Mouse (Mus musculus) kidney, embryonic 16.5 days (tissue): ENCODE measurements around the gene Rac1. TPM values are rescaled to one million over a fixed set of nuclear protein-coding genes. Genes with fewer than 3 reads are reported as not detected.

Experiments
- ATAC-seq: fragments of 200-750 bp; cut with Nextera tagmentation; 2 replicates; pipeline ENCODE4 v1.8.0; 2017; ENCODE audit warnings: moderate TSS enrichment; ENCODE audit not compliant: low FRiP score, low TSS enrichment
- H3K27ac ChIP-seq: fragments of 300-500 bp; sonication (generic); 2 replicates; pipeline ENCODE4 v1.5.1; 2014; ENCODE audit warnings: low read length
- H3K27me3 ChIP-seq: fragments of 300-500 bp; sonication (generic); 2 replicates; pipeline ENCODE4 v1.6.1; 2014; ENCODE audit warnings: low read length, control low read depth, mixed read lengths; ENCODE audit not compliant: insufficient read depth
- H3K36me3 ChIP-seq: fragments of 300-500 bp; sonication (generic); 2 replicates; pipeline ENCODE4 v1.6.1; 2014; ENCODE audit warnings: low read length, control low read depth, mixed read lengths; ENCODE audit not compliant: insufficient read depth
- H3K4me1 ChIP-seq: fragments of 300-500 bp; sonication (generic); 2 replicates; pipeline ENCODE4 v1.6.1; 2014; ENCODE audit warnings: low read length, control low read depth, mixed read lengths; ENCODE audit not compliant: insufficient read depth
- H3K4me2 ChIP-seq: fragments of 300-500 bp; sonication (generic); replicated peaks from 2 replicates; pipeline ENCODE4 v1.6.1; 2014; ENCODE audit warnings: low read depth, low read length
- H3K4me3 ChIP-seq: fragments of 300-500 bp; sonication (generic); 2 replicates; pipeline ENCODE4 v1.5.1; 2014; ENCODE audit warnings: mild to moderate bottlenecking, low read length
- H3K9ac ChIP-seq: fragments of 300-500 bp; sonication (generic); replicated peaks from 2 replicates; pipeline ENCODE4 v1.6.1; 2014; ENCODE audit warnings: low read length
- H3K9me3 ChIP-seq: fragments of 300-500 bp; sonication (generic); 2 replicates; pipeline ENCODE4 v1.6.1; 2016; ENCODE audit warnings: low read length, control low read depth
- WGBS: fragments of 180-500 bp; shearing (Covaris S2); extraction: QIAGEN DNeasy Blood & Tissue Kit; methylation state at CpG from one replicate; pipeline ENCODE4 v1.1.7; 2014; 5-methylcytosine and 5-hydroxymethylcytosine counted together
- polyA plus RNA-seq: library from polyadenylated mRNA; unstranded; fragments of >200 nt; fragmentation: Nextera tagmentation; extraction: Ambion mirVana; gene quantifications from 2 replicates; pipeline ENCODE4 v1.2.1, GENCODE M21; 2015

Gene Rac1
- polyA plus RNA-seq, 1 experiment from 2014 or later: 435 TPM

- Histone ChIP-seq H3K27ac (no peak overlapping the region), H3K4me2 (no peak overlapping the region), H3K27me3 (no peaks in the 10 kb centered on the region), H3K9ac (no peak overlapping the region), H3K4me1 (peaks cover 10% of the 10 kb centered on the region), H3K9me3 (no peaks in the 10 kb centered on the region), H3K36me3 (no peaks in the 10 kb centered on the region), H3K4me3 (no peak overlapping the region)
- 54% methylated on average over 7 of the region's 7 CpGs for WGBS
- ATAC-seq: no peak
Observed at GRCm38 (mm10) chr5:143530715-143531114, 2.9 kb upstream of the Rac1 start.

GRCm38 (mm10) chr5:143528308-143528683 lies 460 bp upstream of the Rac1 start:
- WGBS: 12% methylated on average over 7 of the region's 7 CpGs
- ATAC-seq: peak; percentile 36; the same call in 1 of the 2 replicates
- no peaks in the 10 kb centered on the region for H3K27me3 ChIP-seq
- peak overlapping the region; percentile 100 for H3K9ac ChIP-seq
- H3K4me3 ChIP-seq: peak overlapping the region; percentile 94
- H3K27ac ChIP-seq: peak overlapping the region; percentile 100
- no peaks in the 10 kb centered on the region for H3K9me3 ChIP-seq
- peaks cover 33% of the 10 kb centered on the region for H3K4me1 ChIP-seq
- H3K4me2 ChIP-seq: peak overlapping the region; percentile 87
- 0 out of 2 replicates have a peak, but pooled peaks cover 4% of the 10 kb centered on the region for H3K36me3 ChIP-seq

DNA sequence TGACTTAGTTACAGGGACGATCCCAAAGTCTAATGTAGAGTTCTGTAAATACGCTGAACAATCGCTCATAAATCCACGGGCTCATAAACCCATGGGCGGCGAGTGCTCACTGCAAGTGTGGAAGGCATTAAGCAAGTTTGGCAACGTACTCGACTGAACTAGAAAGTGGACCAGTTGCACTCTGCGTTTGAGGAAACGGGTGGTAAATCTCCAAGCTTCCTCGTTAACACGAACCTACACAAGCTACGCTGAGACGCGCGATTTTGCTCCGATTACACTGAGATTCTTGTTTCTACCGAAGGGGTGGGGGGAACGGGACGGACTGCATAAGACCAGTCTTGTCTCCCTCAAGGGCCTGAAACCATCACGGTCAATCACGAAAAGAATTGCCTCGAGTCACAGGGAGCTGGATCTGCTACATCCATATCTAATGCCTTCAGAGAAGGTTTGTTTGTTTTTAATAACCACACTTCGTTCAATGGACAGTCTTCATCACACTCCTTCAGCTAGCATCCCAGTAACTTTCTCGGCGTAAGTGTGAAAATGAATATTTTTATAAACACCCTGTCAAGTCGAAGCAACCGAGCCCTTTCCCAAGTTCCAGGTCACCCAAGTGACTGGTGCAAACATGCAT lies 1.0 kb downstream of the Rac1 start:
- no peak for ATAC-seq
- WGBS: under 1% methylated on average over 28 of the region's 28 CpGs
- H3K36me3 ChIP-seq: 0 out of 2 replicates have a peak, but pooled peaks cover 4% of the 10 kb centered on the region
- peak overlapping the region; percentile 100 for H3K27ac ChIP-seq
- no peaks in the 10 kb centered on the region for H3K9me3 ChIP-seq
- no peaks in the 10 kb centered on the region for H3K27me3 ChIP-seq
- peak overlapping the region; percentile 87 for H3K4me2 ChIP-seq
- H3K9ac ChIP-seq: peak overlapping the region; percentile 100
- peak overlapping the region; percentile 94 for H3K4me3 ChIP-seq
- H3K4me1 ChIP-seq: peaks cover 37% of the 10 kb centered on the region

DNA sequence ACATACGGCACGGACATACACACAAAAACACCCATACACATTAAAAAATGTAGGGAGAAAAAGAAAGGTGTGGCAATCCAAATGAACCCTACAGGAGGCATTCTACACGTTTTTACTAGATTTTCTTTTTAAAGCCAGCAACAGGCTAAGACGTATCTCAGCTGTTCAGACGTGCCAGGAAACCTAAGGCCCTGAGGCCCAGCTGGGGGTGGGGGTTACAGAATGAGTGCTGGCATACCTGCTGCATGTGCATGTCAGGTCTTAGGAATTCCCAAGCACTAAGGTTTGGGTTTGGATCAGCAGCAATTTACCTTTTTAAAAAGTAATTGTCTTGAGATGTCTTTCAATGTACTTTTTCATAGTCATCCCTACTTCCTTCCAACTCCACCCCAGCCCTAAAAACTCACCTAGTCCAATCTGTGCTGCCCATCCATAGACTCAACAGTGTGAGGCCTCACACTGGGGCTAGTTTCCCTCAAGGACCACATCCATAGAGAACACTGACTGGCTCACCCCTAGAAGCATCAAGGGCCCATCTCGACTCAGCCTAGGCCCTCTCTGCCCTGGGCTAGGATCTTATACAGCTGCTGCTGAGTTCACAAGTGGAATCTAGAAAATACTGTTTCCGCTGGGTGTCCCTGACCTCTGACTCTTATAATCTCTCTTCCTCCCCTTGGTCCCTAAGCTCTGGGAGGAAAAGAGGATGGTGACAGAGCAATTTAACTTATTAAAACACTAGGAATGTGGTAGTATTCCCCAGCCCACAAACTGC lies 2.2 kb downstream of the Rac1 start:
- 23% methylated on average over 7 of the region's 7 CpGs for WGBS

GRCm38 (mm10) chr5:143522882-143523281 lies 5.0 kb downstream of the Rac1 start:
- 92% methylated on average over 3 of the region's 3 CpGs for WGBS

More for the DNA sequence above, 2.2 kb downstream of the Rac1 start:
- Histone ChIP-seq H3K9me3 (no peaks in the 10 kb centered on the region), H3K4me3 (peak overlapping the region; percentile 94), H3K4me2 (peak overlapping the region; percentile 87), H3K27ac (peak overlapping the region; percentile 100; the same call in 1 of the 2 replicates), H3K9ac (peak overlapping the region; percentile 100), H3K27me3 (no peaks in the 10 kb centered on the region), H3K4me1 (peaks cover 41% of the 10 kb centered on the region), H3K36me3 (0 out of 2 replicates have a peak, but pooled peaks cover 4% of the 10 kb centered on the region)
- ATAC-seq: no peak

DNA sequence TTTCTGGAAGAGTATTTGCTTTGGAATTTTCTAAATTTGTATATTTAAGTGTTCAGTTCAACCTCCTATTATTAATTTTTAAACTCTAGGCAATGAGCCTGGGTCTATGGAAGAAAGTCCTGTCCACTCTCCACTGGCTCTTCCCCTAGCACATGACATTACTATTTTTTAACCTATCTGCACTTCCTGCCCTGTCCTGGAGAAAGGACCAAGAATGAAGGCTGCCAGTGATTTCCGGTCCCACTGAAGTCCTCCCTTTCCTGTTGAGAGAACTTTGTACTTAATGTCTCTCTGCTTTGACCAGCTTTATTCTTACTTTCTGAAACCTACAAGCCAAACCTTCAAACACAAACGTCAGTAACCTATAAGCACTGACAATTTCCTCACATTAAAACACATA lies 7.4 kb downstream of the Rac1 start:
- no peaks in the 10 kb centered on the region for H3K27me3 ChIP-seq
- H3K36me3 ChIP-seq: peaks cover 16% of the 10 kb centered on the region
- H3K4me3 ChIP-seq: no peak overlapping the region
- WGBS: 62% methylated on average over 2 of the region's 2 CpGs
- H3K4me1 ChIP-seq: peaks cover 52% of the 10 kb centered on the region
- H3K4me2 ChIP-seq: peak overlapping the region; percentile 7; the same call in 1 of the 2 replicates
- no peaks in the 10 kb centered on the region for H3K9me3 ChIP-seq
- 0 out of 2 replicates have a peak, but pooled peaks have one; percentile 60 for ATAC-seq
- 0 out of 2 replicates have a peak overlapping the region, but pooled peaks have one; percentile 0 for H3K9ac ChIP-seq
- peak overlapping the region; percentile 23 for H3K27ac ChIP-seq

More at GRCm38 (mm10) chr5:143522882-143523281, 5.0 kb downstream of the Rac1 start:
- Histone ChIP-seq H3K4me2 (no peak overlapping the region), H3K27ac (no peak overlapping the region), H3K9ac (no peak overlapping the region), H3K4me1 (peaks cover 57% of the 10 kb centered on the region), H3K4me3 (no peak overlapping the region), H3K36me3 (0 out of 2 replicates have a peak, but pooled peaks cover 4% of the 10 kb centered on the region), H3K27me3 (no peaks in the 10 kb centered on the region), H3K9me3 (no peaks in the 10 kb centered on the region)
- no peak for ATAC-seq

DNA sequence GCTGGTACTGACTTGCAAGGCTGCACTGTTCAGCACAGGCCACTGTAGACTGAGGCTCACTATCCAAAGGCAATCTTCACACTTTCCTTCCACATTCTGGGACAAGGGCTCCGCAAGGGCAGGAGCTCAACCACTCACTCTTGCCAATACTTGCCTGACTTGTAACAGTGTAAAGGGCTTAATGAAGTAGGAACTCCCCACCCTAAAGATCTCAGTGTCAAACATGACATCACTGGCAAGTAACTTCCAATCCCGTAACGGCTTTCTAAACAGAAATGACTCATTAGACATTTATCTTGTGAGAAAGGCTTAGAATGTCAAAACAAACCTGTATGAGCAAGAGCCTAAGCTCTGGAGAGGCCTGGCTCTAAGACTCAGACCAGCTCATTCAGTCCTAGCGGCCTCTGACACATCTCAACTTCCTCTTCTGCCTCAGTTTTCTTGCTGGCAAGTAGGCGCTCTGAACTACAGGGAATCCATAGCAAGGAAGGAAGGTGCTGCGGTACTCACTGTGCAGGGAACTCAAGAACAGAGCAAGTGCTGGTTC lies 9.7 kb downstream of the Rac1 start:
- no peak overlapping the region for H3K9ac ChIP-seq
- H3K36me3 ChIP-seq: peaks cover 34% of the 10 kb centered on the region
- H3K27me3 ChIP-seq: no peaks in the 10 kb centered on the region
- 73% methylated on average over 6 of the region's 6 CpGs for WGBS
- peaks cover 30% of the 10 kb centered on the region for H3K4me1 ChIP-seq
- H3K4me2 ChIP-seq: no peak overlapping the region
- peak overlapping the region; percentile 12; the same call in 1 of the 2 replicates for H3K27ac ChIP-seq
- H3K4me3 ChIP-seq: no peak overlapping the region
- no peaks in the 10 kb centered on the region for H3K9me3 ChIP-seq
- no peak for ATAC-seq

- Histone ChIP-seq H3K27ac (no peak overlapping the region), H3K9me3 (no peaks in the 10 kb centered on the region), H3K4me3 (no peak overlapping the region), H3K4me1 (peaks cover 28% of the 10 kb centered on the region), H3K27me3 (no peaks in the 10 kb centered on the region), H3K36me3 (peaks cover 38% of the 10 kb centered on the region), H3K4me2 (no peak overlapping the region), H3K9ac (0 out of 2 replicates have a peak overlapping the region, but pooled peaks have one; percentile 27)
- 67% methylated on average over 6 of the region's 6 CpGs for WGBS
- ATAC-seq: no peak
Observed at GRCm38 (mm10) chr5:143517436-143517835, 10.4 kb downstream of the Rac1 start.

DNA sequence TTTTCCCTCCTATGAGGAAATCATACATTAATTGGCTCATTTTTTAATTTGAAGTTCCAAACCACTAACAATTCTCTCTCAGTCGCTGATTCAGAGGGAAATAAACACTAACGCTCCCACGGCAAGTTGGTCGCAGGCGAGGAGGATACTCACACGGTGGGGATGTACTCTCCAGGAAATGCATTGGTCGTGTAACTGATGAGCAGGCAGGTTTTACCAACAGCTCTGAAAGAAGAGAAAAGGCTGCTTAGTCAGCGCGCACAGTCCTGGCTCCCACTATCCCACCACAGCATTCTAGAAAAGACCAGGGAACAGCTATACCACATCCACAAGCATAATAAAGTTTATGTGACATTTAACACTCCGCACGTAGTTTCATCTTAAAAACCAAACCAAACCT lies 10.8 kb downstream of the Rac1 start:
- Histone ChIP-seq H3K4me1 (peaks cover 28% of the 10 kb centered on the region), H3K4me3 (no peak overlapping the region), H3K27ac (no peak overlapping the region), H3K36me3 (peaks cover 40% of the 10 kb centered on the region), H3K9ac (no peak overlapping the region), H3K9me3 (no peaks in the 10 kb centered on the region), H3K4me2 (no peak overlapping the region), H3K27me3 (no peaks in the 10 kb centered on the region)
- 84% methylated on average over 11 of the region's 11 CpGs for WGBS
- no peak for ATAC-seq
